Mouse (Mus musculus) spleen, adult 2 months (tissue): Measurements from ENCODE around the gene Atxn7l2.

Experiments used
- CTCF ChIP-seq: fragments of 200-500 bp; IDR thresholded peaks from 2 replicates; pipeline ENCODE4 v1.5.1; 2011; ENCODE audit warnings: mild to moderate bottlenecking, inconsistent platforms; ENCODE audit not compliant: insufficient read depth, insufficient read length, insufficient replicate concordance; ENCODE audit errors: extremely low read depth
- POLR2A ChIP-seq: fragments of 200-500 bp; IDR thresholded peaks from 2 replicates; pipeline ENCODE4 v1.6.1; 2011; ENCODE audit warnings: low read depth, low read length, inconsistent platforms

DNA sequence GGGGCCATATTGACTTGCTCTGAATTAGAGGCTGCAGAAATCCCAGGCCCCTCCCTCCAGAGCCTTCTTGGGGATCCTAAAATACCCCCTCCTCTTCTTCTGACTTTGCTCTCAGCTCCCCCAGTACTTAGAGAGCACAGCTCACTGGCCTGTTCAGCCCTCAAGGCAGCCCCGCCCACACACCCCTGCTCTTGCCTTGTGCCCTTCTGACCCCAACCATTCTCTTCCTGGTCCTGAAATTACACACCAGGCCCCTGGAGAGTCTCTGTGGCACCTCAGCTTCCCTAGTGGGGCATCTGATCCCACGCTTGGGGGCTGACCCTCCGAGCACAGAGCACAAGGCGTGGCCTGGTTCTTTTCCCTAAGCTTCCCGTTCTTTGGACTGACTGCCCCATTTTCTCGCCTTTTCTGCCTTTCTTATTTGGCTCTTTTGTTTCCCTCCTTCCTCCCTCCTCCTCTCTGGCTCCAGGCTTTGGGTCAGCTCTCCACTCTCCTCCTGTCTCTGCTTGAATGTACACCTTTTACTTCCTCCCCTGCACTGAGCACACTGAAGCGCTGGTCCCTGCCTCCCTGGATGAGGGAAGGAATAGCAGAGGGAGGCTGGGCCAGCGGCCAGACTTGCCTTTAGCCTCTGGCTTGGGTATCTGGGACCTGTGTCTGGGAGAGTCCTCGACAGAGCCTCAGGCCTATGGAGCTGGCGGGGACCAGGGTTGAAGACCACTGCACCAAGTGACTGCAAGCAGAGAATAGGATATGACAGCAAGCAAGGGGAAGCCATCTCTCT is 45.0 kb downstream of the Atxn7l2 start:
- TF ChIP-seq CTCF (no peak), POLR2A (no peak)
